Mouse (Mus musculus) small intestine, adult 2 months (tissue): ENCODE data around the gene Hspbp1.

Experiments
- CTCF ChIP-seq: fragments of 200-500 bp; IDR thresholded peaks from 2 replicates; pipeline ENCODE4 v1.5.1; 2012; ENCODE audit warnings: low read depth, mild to moderate bottlenecking, control low read depth, inconsistent platforms, low read length, moderate library complexity, mixed read lengths; ENCODE audit not compliant: insufficient replicate concordance, insufficient read length; ENCODE audit errors: extremely low read depth
- POLR2A ChIP-seq: fragments of 200-500 bp; IDR thresholded peaks from 2 replicates; pipeline ENCODE4 v1.6.1; 2012; ENCODE audit warnings: low read depth, mild to moderate bottlenecking, control low read depth, inconsistent platforms, low read length, moderate library complexity

DNA sequence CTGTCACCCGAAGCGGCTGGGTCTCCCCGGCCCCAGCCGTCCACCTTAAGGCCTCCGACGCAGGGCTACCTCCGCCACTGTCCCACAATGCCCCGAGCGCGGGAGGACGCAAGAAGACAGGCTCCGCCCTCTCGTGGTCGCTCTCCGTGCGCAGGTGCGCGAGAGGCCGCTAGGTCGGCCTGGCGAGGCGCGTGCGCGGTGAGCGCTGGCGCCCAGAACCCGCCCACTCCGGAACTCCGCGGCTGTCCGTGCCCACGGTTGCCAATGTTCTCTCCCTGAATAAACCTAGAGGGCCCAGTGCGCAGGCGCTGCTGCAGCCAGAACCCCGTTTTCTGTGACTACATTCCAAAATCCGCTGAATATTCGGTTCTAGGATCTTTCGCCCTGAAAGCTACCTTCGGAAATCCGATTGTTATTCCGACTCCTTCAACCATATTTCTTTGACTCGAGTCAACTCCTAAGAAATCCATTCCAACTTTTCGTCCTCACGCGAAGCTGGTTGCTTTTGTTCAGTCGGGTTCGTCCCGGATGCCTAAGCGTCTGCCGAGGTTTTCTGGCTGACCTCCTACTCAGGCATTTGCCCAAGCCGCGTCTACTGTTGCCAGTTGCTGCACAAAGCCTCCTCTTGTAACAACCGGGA, 25.8 kb downstream of the Hspbp1 start, which contains the start of gene Ppp6r1:
- TF ChIP-seq POLR2A = peak; percentile 97
- TF ChIP-seq CTCF = peak; percentile 18; the same call in 1 of the 2 replicates
